Mouse (Mus musculus): ENCODE results near the gene Cldn34b1.
"Not testable (repeated sequence)": the region's sequence is repeated elsewhere in the genome, so short reads cannot be mapped to it uniquely, and the experiment has no call there.

Cldn34b1 gene

DNA sequence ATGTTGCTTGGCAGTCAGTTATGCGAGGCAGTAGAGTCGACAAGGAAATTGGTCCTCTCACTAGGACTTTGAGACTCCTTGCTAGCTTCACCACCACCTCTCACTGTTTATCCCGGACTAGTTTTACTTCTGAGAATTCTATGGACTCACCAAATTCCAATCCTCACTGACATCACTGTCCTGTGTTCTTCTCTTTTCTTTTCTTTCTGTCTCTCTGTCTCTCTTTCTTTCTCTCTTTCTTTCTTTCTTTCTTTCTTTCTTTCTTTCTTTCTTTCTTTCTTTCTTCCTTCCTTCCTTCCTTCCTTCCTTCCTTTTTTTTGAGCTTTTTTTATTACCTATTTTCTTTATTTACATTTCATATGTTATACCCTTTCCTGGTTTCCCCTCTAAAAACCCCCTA is at the start of gene Cldn34b1:
TSS of gene Cldn34b1 (minus strand) at position 101 of the 400 bp plus-strand sequence.
- DNase-seq (ENCODE audit: low spot score in 2 of 2) = not testable (repeated sequence)

DNA sequence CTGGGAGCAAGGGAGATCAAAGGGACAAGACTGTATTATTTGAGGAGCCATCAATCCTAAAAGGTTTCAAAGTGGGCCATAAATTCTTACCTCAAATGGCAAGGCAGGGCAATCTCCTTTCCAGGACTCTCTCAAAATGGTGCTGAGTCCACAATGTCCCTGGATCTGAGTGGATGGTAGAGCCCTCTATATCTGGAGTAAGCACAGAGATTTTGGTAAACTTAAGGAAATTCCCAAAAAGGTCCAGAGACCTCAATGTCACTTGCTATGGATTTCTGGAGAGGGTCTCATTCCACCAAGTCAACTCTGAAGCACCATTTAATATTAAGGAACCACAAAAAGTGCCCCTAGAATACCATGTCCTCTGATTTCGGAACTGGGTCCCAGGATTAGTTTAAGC is 45.8 kb upstream of the Cldn34b1 start, which contains the start of gene Magea6:
TSS of gene Magea6 (minus strand) at position 101 of the 400 bp plus-strand sequence.
- not testable (repeated sequence) for DNase-seq (ENCODE audit: low spot score in 2 of 2)

Data from right cerebral cortex, postnatal 10 days (tissue).